Mouse (Mus musculus) thymus, postnatal 36 days (tissue): Measurements from ENCODE around the gene Amy2a5.
"Not testable (repeated sequence)": the region's sequence is repeated elsewhere in the genome, so short reads cannot be mapped to it uniquely, and the experiment has no call there.

Experiments
- DNase-seq, 2 experiments: peaks; one replicate each; pipeline ENCODE4 v3.0.0; 2022; ENCODE audit warnings: mixed read lengths in 2 of 2

Amy2a5 gene

DNA sequence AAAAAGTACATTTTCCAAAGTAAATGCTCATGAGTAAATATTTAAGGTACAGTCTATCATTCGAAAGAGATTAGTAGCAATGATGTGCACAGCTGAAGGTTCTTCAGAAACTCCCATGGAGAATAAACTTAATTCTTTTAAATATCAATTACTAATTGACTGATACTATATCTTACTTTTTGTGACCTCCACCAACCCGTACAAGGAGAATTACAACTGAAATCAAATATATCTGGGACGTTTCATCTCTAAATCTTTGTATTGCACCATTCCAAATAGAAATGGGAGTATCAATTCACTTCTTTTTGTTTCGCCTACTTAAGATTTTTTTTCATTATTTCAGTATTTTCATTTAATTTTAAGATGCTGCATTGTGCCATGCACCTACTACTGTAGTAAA is at the start of gene Amy2a5:
TSS of gene Amy2a5 (minus strand) at position 101 of the 400 bp plus-strand sequence.
- not testable (repeated sequence) for DNase-seq

GRCm38 (mm10) chr3:113291349-113291748 is 32.7 kb upstream of the Amy2a5 start, which contains the start of gene Amy2a4:
Amy2a4 (minus strand) TSS chr3:113291449.
- DNase-seq, result not testable (repeated sequence)

GRCm38 (mm10) chr3:113280285-113280684 is 21.6 kb upstream of the Amy2a5 start:
- not testable (repeated sequence) for DNase-seq

GRCm38 (mm10) chr3:113279586-113279985 is 20.9 kb upstream of the Amy2a5 start:
- DNase-seq, result not testable (repeated sequence)

- no peak for DNase-seq
These were observed 31.5 kb downstream of the Amy2a5 start for GRCm38 (mm10) chr3:113227115-113227514.
